Mouse (Mus musculus) B cell, adult 67 days (primary cell): ENCODE measurements around the gene Gm21680. TPM values are rescaled to one million over a fixed set of nuclear protein-coding genes. Genes with fewer than 3 reads are reported as not detected.

Experiments
- total RNA-seq, 2 experiments: library from RNA; stranded (reverse); gene quantifications; 4 replicates each; pipeline ENCODE4 v1.2.4; 2023

Gm21680 gene
- total RNA-seq: not detected

DNA sequence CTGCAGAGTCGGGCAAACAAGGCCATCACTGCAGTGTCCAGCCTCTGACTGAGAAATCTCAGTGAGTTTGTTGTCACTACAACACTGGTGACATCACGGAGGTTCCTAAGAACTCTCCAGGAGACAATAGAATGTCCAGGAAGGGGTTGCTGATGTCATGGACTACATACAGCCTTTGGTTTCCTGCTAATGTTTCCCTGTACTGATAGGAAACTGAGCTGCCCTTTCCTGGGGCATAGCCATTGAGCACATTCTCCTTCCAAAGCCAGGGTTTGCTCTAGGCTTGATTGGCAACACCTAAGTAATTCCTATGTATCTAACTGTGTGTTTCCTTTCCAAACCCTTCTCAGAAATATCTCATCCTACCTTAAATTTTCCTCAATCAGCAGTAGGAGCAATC, at the start of gene Gm21680:
TSS of gene Gm21680 (minus strand) at position 101 of the 400 bp plus-strand sequence.

DNA sequence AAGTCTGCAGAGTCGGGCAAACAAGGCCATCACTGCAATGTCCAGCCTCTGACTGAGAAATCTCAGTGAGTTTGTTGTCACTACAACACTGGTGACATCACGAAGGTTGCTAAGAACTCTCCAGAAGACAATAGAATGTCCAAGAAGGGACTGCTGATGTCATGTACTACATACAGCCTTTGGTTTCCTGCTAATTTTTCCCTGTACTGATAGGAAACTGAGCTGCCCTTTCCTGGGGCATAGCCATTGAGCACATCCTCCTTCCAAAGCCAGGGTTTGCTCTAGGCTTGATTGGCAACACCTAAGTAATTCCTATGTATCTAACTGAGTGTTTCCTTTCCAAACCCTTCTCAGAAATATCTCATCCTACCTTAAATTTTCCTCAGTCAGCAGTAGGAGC, 32.2 kb upstream of the Gm21680 start, which contains the start of gene Gm1979:
TSS of gene Gm1979 (minus strand) at position 101 of the 400 bp plus-strand sequence.

DNA sequence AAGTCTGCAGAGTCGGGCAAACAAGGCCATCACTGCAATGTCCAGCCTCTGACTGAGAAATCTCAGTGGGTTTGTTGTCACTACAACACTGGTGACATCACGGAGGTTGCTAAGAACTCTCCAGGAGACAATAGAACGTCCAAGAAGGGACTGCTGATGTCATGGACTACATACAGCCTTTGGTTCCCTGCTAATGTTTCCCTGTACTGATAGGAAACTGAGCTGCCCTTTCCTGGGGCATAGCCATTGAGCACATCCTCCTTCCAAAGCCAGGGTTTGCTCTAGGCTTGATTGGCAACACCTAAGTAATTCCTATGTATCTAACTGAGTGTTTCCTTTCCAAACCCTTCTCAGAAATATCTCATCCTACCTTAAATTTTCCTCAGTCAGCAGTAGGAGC, 16.1 kb upstream of the Gm21680 start, which contains the start of gene Gm21698:
TSS of gene Gm21698 (minus strand) at position 101 of the 400 bp plus-strand sequence.

DNA sequence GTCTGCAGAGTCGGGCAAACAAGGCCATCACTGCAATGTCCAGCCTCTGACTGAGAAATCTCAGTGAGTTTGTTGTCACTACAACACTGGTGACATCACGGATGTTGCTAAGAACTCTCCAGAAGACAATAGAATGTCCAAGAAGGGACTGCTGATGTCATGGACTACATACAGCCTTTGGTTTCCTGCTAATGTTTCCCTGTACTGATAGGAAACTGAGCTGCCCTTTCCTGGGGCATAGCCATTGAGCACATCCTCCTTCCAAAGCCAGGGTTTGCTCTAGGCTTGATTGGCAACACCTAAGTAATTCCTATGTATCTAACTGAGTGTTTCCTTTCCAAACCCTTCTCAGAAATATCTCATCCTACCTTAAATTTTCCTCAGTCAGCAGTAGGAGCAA, 18.1 kb downstream of the Gm21680 start, which contains the start of gene Gm21671:
TSS of gene Gm21671 (minus strand) at position 101 of the 400 bp plus-strand sequence.

DNA sequence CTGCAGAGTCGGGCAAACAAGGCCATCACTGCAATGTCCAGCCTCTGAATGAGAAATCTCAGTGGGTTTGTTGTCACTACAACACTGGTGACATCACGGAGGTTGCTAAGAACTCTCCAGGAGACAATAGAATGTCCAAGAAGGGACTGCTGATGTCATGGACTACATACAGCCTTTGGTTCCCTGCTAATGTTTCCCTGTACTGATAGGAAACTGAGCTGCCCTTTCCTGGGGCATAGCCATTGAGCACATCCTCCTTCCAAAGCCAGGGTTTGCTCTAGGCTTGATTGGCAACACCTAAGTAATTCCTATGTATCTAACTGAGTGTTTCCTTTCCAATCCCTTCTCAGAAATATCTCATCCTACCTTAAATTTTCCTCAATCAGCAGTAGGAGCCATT, 30.2 kb downstream of the Gm21680 start, which contains the start of gene Gm21663:
TSS of gene Gm21663 (minus strand) at position 101 of the 400 bp plus-strand sequence.

Other genes with a start within 250 kb of the Gm21680 start
- gene Actr3b, start 212.7 kb downstream of the Gm21680 start, total RNA-seq: 1 to 10 TPM; 8.7 to 9.4 TPM
- not detected for gene Gm21663, start 30.3 kb downstream of the Gm21680 start, total RNA-seq
- not detected for gene Gm21671, start 18.2 kb downstream of the Gm21680 start, total RNA-seq
- not detected for gene Gm21698, start 16.0 kb upstream of the Gm21680 start, total RNA-seq
- gene Gm1979, start 32.1 kb upstream of the Gm21680 start, total RNA-seq: not detected
- not detected for gene Gm5862, start 50.3 kb upstream of the Gm21680 start, total RNA-seq
- gene Speer4a, start 66.9 kb upstream of the Gm21680 start, total RNA-seq: not detected
- gene Gm7347, start 85.9 kb upstream of the Gm21680 start, total RNA-seq: not detected
- not detected for gene Gm10471, start 116.6 kb upstream of the Gm21680 start, total RNA-seq
- gene 5031410I06Rik, start 132.7 kb upstream of the Gm21680 start, total RNA-seq: not detected
- not detected for gene Gm10220, start 148.8 kb upstream of the Gm21680 start, total RNA-seq